Mouse (Mus musculus): ENCODE results near the gene Cracr2b. TPM values are rescaled to one million over a fixed set of nuclear protein-coding genes. Genes with fewer than 3 reads are reported as not detected.

Gene Cracr2b
- polyA plus RNA-seq, 1 experiment from 2014 or later = 4.4 TPM

DNA sequence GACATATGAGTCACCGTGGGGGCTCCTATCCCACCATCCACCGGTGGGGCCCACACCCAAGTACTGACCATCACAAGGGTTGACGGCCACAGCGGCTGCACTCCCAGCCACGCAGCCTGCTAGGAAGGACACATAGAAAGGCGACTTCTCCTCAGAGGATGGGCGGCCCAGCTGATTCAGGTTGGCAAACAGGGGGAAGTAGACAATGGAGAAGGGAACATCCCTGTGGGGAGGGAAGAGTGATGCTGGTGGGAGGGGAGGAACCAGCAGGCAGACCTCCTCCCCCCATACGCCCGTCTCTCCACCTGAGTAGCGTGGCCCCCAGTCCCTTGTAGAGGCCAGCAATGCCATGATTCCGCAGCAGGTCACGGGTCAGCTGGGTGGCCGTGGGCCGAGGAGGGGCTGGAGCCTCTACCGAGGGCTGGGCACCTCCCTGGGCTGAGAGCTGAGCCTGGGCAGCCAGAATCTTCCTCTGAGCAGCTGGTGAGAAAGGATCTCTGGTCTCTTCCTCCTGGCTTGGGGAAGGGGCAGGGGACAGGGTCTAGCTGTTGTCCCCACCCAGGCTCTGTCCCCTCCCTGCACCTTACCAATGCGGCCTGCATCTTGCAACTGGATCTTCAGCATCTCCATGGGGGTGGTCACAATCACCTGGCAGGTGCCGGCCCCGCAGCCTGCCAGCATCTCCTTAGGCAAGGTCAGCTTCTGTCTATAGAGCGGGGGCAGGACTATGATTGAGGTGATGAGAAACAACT, 29.3 kb upstream of the Cracr2b start:
- no peak overlapping the region for H3K4me2 ChIP-seq (replicated peaks; ENCODE audit: low read depth, low read length)
- H3K4me1 ChIP-seq (replicated peaks; ENCODE audit: control insufficient read depth, insufficient read depth, low read length) = peaks cover 21% of the 10 kb centered on the region
- H3K36me3 ChIP-seq (ENCODE audit: control insufficient read depth, insufficient read depth, low read length) = 0 out of 2 replicates have a peak, but pooled peaks cover 5% of the 10 kb centered on the region
- ATAC-seq (ENCODE audit: low FRiP score) (no peak), DNase-seq (ENCODE audit: low spot score) (no peak)
- H3K27ac ChIP-seq (ENCODE audit: low read depth, low read length) = no peak overlapping the region
- WGBS = 90% methylated on average over 18 of the region's 19 CpGs
- H3K9ac ChIP-seq (ENCODE audit: low read depth, low read length) = no peak overlapping the region
- no peak overlapping the region for H3K4me3 ChIP-seq (ENCODE audit: low read depth, low read length)
- no peaks in the 10 kb centered on the region for H3K9me3 ChIP-seq (ENCODE audit: control insufficient read depth, low read length)
- H3K27me3 ChIP-seq (ENCODE audit: control insufficient read depth, insufficient read depth, low read length) = no peaks in the 10 kb centered on the region

DNA sequence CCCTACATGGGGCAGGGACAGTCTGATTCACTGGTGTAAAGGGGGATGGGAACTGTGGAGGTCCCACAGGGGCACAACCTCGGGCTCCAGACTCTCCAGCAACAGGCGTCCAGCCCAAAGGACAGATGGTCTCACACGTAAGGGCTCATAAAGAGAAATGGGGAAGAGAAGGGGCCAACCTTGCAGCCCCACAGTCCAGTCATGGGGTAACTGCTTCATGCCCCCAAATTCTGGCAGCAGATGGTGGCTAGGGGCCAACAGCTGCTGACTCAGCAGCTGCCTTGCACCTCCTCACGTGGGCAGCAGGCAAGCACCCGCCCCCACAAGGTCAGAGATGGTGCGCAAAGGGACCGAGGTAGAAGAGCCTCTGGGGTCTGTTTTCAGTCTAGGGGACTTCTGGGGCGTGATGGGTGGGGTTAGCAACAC, 28.7 kb upstream of the Cracr2b start:
- 84% methylated on average over 8 of the region's 8 CpGs for WGBS
- no peak for ATAC-seq (ENCODE audit: low FRiP score)
- no peak overlapping the region for H3K4me2 ChIP-seq (replicated peaks; ENCODE audit: low read depth, low read length)
- no peak overlapping the region for H3K27ac ChIP-seq (ENCODE audit: low read depth, low read length)
- no peak for DNase-seq (ENCODE audit: low spot score)
- no peaks in the 10 kb centered on the region for H3K27me3 ChIP-seq (ENCODE audit: control insufficient read depth, insufficient read depth, low read length)
- H3K9ac ChIP-seq (ENCODE audit: low read depth, low read length) = no peak overlapping the region
- H3K4me3 ChIP-seq (ENCODE audit: low read depth, low read length) = no peak overlapping the region
- 0 out of 2 replicates have a peak, but pooled peaks cover 5% of the 10 kb centered on the region for H3K36me3 ChIP-seq (ENCODE audit: control insufficient read depth, insufficient read depth, low read length)
- peaks cover 21% of the 10 kb centered on the region for H3K4me1 ChIP-seq (replicated peaks; ENCODE audit: control insufficient read depth, insufficient read depth, low read length)
- no peaks in the 10 kb centered on the region for H3K9me3 ChIP-seq (ENCODE audit: control insufficient read depth, low read length)

DNA sequence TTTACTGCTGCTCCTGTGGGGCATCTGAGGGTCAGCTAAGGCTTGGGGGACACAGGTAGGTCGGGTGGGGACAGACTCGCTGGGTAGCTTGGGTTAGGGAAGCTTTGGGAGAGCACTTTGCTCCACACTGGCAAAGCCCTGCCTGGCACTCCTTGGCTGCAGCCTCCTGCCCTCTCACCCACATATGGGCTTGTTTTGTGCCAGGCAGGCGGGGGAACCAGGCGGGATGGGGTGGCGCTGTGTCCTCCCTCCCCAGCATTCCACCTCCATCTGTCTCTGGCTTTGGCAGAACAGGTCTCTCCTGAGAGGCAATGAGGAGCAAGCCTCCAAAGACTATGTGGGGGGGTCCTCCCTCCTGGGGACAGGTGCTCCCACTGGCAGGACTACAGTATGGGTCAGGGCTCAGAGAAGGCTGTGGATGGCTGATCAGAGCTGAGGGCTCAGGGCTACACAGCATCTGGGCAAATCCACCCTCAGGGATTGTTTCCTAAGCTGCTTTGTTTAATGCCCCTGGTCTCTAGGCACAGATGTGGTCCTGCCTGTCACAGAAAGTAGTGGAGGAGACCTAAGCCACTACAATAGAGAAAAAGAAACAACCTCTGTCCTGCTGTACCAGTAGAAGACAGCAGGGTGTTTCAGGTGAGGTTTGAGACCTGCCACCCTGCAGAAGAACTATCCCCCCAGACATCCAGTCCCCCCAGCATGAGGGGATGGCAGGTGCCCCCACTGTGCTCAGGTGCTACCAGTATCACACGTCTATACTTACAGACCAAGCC, 28.0 kb upstream of the Cracr2b start:
- H3K27me3 ChIP-seq (ENCODE audit: control insufficient read depth, insufficient read depth, low read length) = no peaks in the 10 kb centered on the region
- H3K27ac ChIP-seq (ENCODE audit: low read depth, low read length) = no peak overlapping the region
- ATAC-seq (ENCODE audit: low FRiP score) = no peak
- H3K9ac ChIP-seq (ENCODE audit: low read depth, low read length) = no peak overlapping the region
- peaks cover 21% of the 10 kb centered on the region for H3K4me1 ChIP-seq (replicated peaks; ENCODE audit: control insufficient read depth, insufficient read depth, low read length)
- H3K9me3 ChIP-seq (ENCODE audit: control insufficient read depth, low read length) = no peaks in the 10 kb centered on the region
- WGBS = 91% methylated on average over 6 of the region's 6 CpGs
- 0 out of 2 replicates have a peak, but pooled peaks cover 5% of the 10 kb centered on the region for H3K36me3 ChIP-seq (ENCODE audit: control insufficient read depth, insufficient read depth, low read length)
- no peak overlapping the region for H3K4me2 ChIP-seq (replicated peaks; ENCODE audit: low read depth, low read length)
- H3K4me3 ChIP-seq (ENCODE audit: low read depth, low read length) = no peak overlapping the region
- no peak for DNase-seq (ENCODE audit: low spot score)

DNA sequence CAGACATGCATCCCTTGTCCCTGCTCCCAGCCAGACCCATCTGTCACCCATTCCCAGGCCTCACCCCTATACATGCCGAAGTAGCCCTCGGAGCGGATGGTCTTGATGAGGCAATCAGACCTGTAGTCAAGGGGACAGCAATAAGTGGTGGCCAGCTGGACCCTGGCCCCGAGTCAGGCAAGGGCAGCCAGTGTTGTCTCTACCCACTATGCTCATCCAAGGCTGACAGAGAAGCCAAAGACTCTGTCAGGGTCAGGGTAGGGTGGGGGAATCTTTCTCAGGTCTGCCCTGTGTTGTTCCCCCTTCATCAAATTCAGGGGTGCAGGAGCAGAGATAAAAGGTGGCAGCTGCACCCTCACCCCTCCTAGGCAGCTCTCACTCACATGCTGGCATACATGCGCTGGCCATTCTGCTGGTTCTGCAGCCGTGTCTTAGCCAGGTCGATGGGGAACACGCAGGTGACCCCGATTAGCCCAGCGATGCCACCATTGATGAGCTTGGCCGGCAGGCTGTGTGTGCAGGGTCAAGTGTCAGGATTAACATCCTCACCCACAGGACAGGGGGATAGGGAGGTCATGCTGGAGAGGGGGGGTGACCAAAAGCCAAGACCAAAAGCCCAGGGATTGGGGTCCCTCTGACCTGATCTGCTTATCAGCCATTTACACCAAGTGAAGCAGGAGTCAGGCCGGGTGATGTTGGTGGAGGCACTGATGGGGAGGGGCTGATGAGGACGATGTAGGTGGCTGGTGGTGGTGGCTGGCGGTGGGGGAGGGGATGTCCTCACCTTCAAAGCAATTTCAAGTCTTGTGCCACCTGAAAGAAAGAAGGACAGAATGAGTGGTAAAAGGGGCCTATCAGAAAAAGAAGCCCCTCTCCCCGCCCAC, 27.1 kb upstream of the Cracr2b start:
- Histone ChIP-seq H3K4me3 (ENCODE audit: low read depth, low read length) (peak overlapping the region; percentile 47), H3K27me3 (ENCODE audit: control insufficient read depth, insufficient read depth, low read length) (no peaks in the 10 kb centered on the region), H3K4me1 (replicated peaks; ENCODE audit: control insufficient read depth, insufficient read depth, low read length) (peaks cover 18% of the 10 kb centered on the region), H3K9me3 (ENCODE audit: control insufficient read depth, low read length) (no peaks in the 10 kb centered on the region), H3K36me3 (ENCODE audit: control insufficient read depth, insufficient read depth, low read length) (0 out of 2 replicates have a peak, but pooled peaks cover 5% of the 10 kb centered on the region), H3K27ac (ENCODE audit: low read depth, low read length) (peak overlapping the region; percentile 74; the same call in 1 of the 2 replicates), H3K4me2 (replicated peaks; ENCODE audit: low read depth, low read length) (peak overlapping the region; percentile 51), H3K9ac (ENCODE audit: low read depth, low read length) (peak overlapping the region; percentile 67)
- ATAC-seq (ENCODE audit: low FRiP score) (no peak), DNase-seq (ENCODE audit: low spot score) (no peak)
- 77% methylated on average over 15 of the region's 15 CpGs for WGBS

DNA sequence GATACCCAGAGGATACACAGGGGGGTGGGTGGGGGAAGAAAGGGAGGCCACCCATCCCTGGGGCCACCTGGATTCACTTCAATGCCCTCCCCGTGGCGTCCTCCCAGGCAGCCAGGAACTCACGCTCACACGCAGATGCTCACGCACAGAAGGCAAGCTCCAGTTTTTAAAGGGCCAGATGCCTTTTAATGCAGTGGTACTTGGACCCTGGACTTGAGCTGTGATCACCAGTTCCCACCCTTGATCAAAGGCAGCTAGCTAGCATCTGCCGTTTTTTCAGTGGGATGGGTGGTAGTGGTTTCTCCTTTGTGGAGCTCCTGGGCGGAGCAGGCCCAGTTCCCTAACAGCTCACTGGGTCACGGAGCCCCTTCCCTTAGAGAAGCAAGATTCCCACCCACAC, 26.4 kb upstream of the Cracr2b start:
- Histone ChIP-seq H3K27ac (ENCODE audit: low read depth, low read length) (peak overlapping the region; percentile 74), H3K4me2 (replicated peaks; ENCODE audit: low read depth, low read length) (peak overlapping the region; percentile 51), H3K4me1 (replicated peaks; ENCODE audit: control insufficient read depth, insufficient read depth, low read length) (peaks cover 18% of the 10 kb centered on the region), H3K9me3 (ENCODE audit: control insufficient read depth, low read length) (no peaks in the 10 kb centered on the region), H3K27me3 (ENCODE audit: control insufficient read depth, insufficient read depth, low read length) (no peaks in the 10 kb centered on the region), H3K9ac (ENCODE audit: low read depth, low read length) (peak overlapping the region; percentile 67), H3K4me3 (ENCODE audit: low read depth, low read length) (peak overlapping the region; percentile 47), H3K36me3 (ENCODE audit: control insufficient read depth, insufficient read depth, low read length) (0 out of 2 replicates have a peak, but pooled peaks cover 5% of the 10 kb centered on the region)
- peak; percentile 70 for DNase-seq (ENCODE audit: low spot score)
- 13% methylated on average over 8 of the region's 8 CpGs for WGBS
- no peak for ATAC-seq (ENCODE audit: low FRiP score)

DNA sequence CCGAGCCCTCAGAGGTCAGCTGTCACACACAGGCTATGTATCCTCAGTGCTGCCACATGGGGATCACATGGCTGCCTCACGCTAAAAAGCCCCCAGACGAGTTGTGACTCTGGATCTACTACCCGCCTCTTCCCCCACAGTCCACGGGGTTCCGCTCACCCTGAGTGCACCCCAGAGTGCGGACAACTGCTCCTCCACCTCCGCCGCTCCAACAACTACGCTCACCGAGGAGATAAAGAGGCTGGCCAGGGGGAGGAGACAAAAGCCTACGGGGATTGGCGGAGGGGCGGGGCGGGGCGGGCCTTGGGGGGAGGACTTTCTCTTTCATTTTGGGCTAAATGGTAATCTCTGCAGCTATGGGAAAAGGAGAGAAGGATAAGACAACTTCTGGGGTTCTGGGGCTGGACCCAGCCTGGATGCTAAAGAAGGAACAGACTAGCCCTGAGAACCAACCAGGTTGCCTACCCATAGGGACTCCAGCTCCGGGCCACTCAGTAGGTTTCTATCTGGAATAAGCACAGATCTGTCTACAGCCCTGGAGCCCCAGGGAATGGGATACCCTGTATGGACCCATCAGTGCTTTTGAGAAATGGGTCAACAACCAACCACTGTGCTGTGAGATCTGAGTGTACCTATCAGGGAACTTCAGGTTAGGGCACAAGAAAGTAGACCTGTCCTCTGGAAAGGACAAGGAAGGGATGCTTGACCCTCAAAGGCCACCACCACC, 25.6 kb upstream of the Cracr2b start:
- no peaks in the 10 kb centered on the region for H3K9me3 ChIP-seq (ENCODE audit: control insufficient read depth, low read length)
- peak overlapping the region; percentile 74 for H3K27ac ChIP-seq (ENCODE audit: low read depth, low read length)
- DNase-seq (ENCODE audit: low spot score) (peak; percentile 56), ATAC-seq (ENCODE audit: low FRiP score) (peak; percentile 22; the same call in 1 of the 2 replicates)
- no peaks in the 10 kb centered on the region for H3K27me3 ChIP-seq (ENCODE audit: control insufficient read depth, insufficient read depth, low read length)
- H3K36me3 ChIP-seq (ENCODE audit: control insufficient read depth, insufficient read depth, low read length) = 0 out of 2 replicates have a peak, but pooled peaks cover 5% of the 10 kb centered on the region
- H3K4me2 ChIP-seq (replicated peaks; ENCODE audit: low read depth, low read length) = peak overlapping the region; percentile 51
- peak overlapping the region; percentile 47 for H3K4me3 ChIP-seq (ENCODE audit: low read depth, low read length)
- peak overlapping the region; percentile 67 for H3K9ac ChIP-seq (ENCODE audit: low read depth, low read length)
- 6% methylated on average over 16 of the region's 17 CpGs for WGBS
- H3K4me1 ChIP-seq (replicated peaks; ENCODE audit: control insufficient read depth, insufficient read depth, low read length) = peaks cover 18% of the 10 kb centered on the region

DNA sequence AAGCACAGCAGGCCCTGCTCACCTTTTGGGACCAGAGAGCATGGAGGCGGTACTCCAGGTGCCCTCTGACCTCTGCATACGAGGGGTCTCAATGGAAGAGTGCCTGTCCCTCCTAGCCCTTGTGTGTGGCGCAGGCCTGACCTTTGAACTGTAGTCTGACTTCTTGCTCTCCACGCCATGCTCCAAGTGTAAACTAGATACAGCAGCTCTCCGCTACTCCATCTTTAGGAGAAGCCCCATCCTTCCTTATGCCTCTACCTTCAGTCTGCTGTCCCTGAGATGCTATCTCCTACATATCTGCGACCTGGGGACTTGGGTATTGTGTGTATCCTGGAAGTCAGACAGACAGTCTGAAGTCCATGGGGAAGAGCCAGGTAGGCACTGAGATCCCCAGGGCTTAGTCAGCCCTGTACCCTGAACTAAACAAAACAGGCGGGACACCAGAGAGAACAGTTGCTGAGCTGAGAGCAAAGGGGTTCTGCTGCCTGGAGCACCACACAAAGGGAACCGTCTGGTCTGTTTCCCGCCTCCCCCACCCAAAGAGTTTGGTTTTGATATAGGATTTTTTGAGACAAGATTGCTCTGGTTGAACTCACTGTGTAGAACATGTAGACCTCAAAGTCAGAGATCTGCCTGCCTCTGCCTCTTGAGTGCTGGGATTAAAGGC, 24.9 kb upstream of the Cracr2b start:
- no peak for ATAC-seq (ENCODE audit: low FRiP score)
- Histone ChIP-seq H3K9ac (ENCODE audit: low read depth, low read length) (no peak overlapping the region), H3K4me1 (replicated peaks; ENCODE audit: control insufficient read depth, insufficient read depth, low read length) (peaks cover 18% of the 10 kb centered on the region), H3K9me3 (ENCODE audit: control insufficient read depth, low read length) (no peaks in the 10 kb centered on the region), H3K27ac (ENCODE audit: low read depth, low read length) (0 out of 2 replicates have a peak overlapping the region, but pooled peaks have one; percentile 74), H3K4me3 (ENCODE audit: low read depth, low read length) (no peak overlapping the region), H3K27me3 (ENCODE audit: control insufficient read depth, insufficient read depth, low read length) (no peaks in the 10 kb centered on the region), H3K4me2 (replicated peaks; ENCODE audit: low read depth, low read length) (peak overlapping the region; percentile 18; the same call in 1 of the 2 replicates), H3K36me3 (ENCODE audit: control insufficient read depth, insufficient read depth, low read length) (0 out of 2 replicates have a peak, but pooled peaks cover 5% of the 10 kb centered on the region)
- WGBS = 68% methylated on average over 9 of the region's 9 CpGs
- DNase-seq (ENCODE audit: low spot score) = no peak

All from hindbrain, embryonic 11.5 days (tissue).